Mouse (Mus musculus) kidney, postnatal 0 days (tissue): ENCODE data around the gene Hrh2. TPM values are rescaled to one million over a fixed set of nuclear protein-coding genes. Genes with fewer than 3 reads are reported as not detected.

Source experiments
- ATAC-seq: fragments of 200-750 bp; cut with Nextera tagmentation; replicated peaks from 2 replicates; pipeline ENCODE4 v1.8.0; 2017; ENCODE audit warnings: low read depth, moderate number of reproducible peaks, moderate TSS enrichment, moderate library complexity; ENCODE audit not compliant: low FRiP score
- DNase-seq: peaks from one replicate; pipeline ENCODE4 v3.0.0-alpha.2; 2016; ENCODE audit warnings: low spot score
- H3K27ac ChIP-seq: fragments of 300-500 bp; sonication (generic); 2 replicates; pipeline ENCODE4 v1.5.1; 2014; ENCODE audit warnings: mild to moderate bottlenecking
- H3K27me3 ChIP-seq: fragments of 300-500 bp; sonication (generic); 2 replicates; pipeline ENCODE4 v1.6.1; 2014; ENCODE audit warnings: low read length, mixed read lengths; ENCODE audit not compliant: insufficient read depth
- H3K36me3 ChIP-seq: fragments of 300-500 bp; sonication (generic); 2 replicates; pipeline ENCODE4 v1.6.1; 2014; ENCODE audit warnings: low read length, mixed read lengths; ENCODE audit not compliant: insufficient read depth
- H3K4me1 ChIP-seq: fragments of 300-500 bp; sonication (generic); replicated peaks from 2 replicates; pipeline ENCODE4 v1.6.1; 2014; ENCODE audit warnings: antibody characterized with exemption, low read length, mixed read lengths; ENCODE audit not compliant: insufficient read depth
- H3K4me2 ChIP-seq: fragments of 300-500 bp; sonication (generic); 2 replicates; pipeline ENCODE4 v1.6.1; 2014; ENCODE audit warnings: mild to moderate bottlenecking, low read length, moderate library complexity, mixed read lengths
- H3K4me3 ChIP-seq: fragments of 300-500 bp; sonication (generic); replicated peaks from 2 replicates; pipeline ENCODE4 v1.5.1; 2014; ENCODE audit warnings: low read depth, low read length
- H3K9ac ChIP-seq: fragments of 300-500 bp; sonication (generic); 2 replicates; pipeline ENCODE4 v1.6.1; 2014; ENCODE audit warnings: low read depth, low read length
- H3K9me3 ChIP-seq: fragments of 300-500 bp; sonication (generic); replicated peaks from 2 replicates; pipeline ENCODE4 v1.6.1; 2016; ENCODE audit warnings: low read length, inconsistent platforms, mixed read lengths
- CTCF ChIP-seq: IDR thresholded peaks from 2 replicates; pipeline ENCODE4 v1.5.1; 2016; ENCODE audit warnings: antibody characterized with exemption, low read depth, mild to moderate bottlenecking, moderate library complexity
- WGBS: fragments of 180-500 bp; shearing (Covaris S2); extraction: QIAGEN DNeasy Blood & Tissue Kit; methylation state at CpG from one replicate; pipeline ENCODE4 v1.1.7; 2014; 5-methylcytosine and 5-hydroxymethylcytosine counted together
- polyA plus RNA-seq: library from polyadenylated mRNA; unstranded; fragments of >200 nt; fragmentation: Nextera tagmentation; extraction: Ambion mirVana; gene quantifications from 2 replicates; pipeline ENCODE4 v1.2.1, GENCODE M21; 2015

Gene Hrh2
- polyA plus RNA-seq, 1 experiment from 2014 or later, result 0.05 TPM

DNA sequence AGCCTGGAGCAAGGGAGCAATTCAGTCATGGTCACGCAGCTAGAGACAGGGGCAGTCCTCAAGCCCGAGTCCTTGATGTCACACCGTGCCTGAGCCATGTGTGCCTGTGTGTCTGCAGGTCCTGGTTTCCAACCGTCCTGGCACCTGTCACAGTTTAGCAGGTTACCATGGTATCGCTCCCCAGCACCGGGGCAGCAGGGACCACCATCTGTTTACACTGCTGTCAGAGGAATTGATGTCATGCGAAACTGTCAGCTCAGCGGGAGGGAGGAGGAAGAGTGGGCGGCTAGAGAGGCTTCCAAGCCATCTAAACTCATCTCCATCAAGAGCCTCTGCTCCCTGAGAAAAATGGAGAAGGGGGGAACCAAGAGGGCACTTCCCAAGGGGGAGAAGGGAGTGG is 74.5 kb downstream of the Hrh2 start:
- no peak overlapping the region for H3K4me2 ChIP-seq
- H3K27me3 ChIP-seq, result no peaks in the 10 kb centered on the region
- TF ChIP-seq CTCF, result no peak
- H3K36me3 ChIP-seq, result no peaks in the 10 kb centered on the region
- H3K4me1 ChIP-seq, result no peaks in the 10 kb centered on the region
- H3K27ac ChIP-seq, result no peak overlapping the region
- H3K9ac ChIP-seq, result no peak overlapping the region
- H3K4me3 ChIP-seq, result no peak overlapping the region
- H3K9me3 ChIP-seq, result no peaks in the 10 kb centered on the region
- WGBS, result 34% methylated on average over 9 of the region's 9 CpGs
- DNase-seq (no peak), ATAC-seq (no peak)

DNA sequence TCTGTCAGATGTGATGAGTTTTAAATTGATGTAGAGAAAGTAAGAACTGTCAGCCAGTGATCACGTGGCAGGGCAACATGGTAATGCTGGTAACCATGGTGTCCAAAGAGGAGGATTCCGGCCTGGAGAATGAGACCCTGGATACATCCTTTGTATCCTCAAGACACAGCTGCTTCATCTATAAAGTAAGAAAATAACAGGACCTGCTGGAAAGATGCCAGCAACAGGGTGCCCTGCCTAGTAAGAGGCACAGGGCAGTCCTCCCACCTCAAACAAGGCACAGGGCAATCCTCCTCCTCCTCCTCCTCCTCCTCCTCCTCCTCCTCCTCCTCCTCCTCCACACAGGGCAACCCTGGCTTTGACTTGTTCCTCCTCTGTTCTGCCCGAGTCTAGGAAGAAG is 77.2 kb downstream of the Hrh2 start:
- no peaks in the 10 kb centered on the region for H3K36me3 ChIP-seq
- no peaks in the 10 kb centered on the region for H3K4me1 ChIP-seq
- H3K9me3 ChIP-seq, result no peaks in the 10 kb centered on the region
- H3K9ac ChIP-seq, result no peak overlapping the region
- no peak for TF ChIP-seq CTCF
- no peak for ATAC-seq
- no peak overlapping the region for H3K4me2 ChIP-seq
- no peak overlapping the region for H3K27ac ChIP-seq
- DNase-seq, result no peak
- H3K4me3 ChIP-seq, result no peak overlapping the region
- WGBS, result 55% methylated on average over 3 of the region's 3 CpGs
- no peaks in the 10 kb centered on the region for H3K27me3 ChIP-seq

DNA sequence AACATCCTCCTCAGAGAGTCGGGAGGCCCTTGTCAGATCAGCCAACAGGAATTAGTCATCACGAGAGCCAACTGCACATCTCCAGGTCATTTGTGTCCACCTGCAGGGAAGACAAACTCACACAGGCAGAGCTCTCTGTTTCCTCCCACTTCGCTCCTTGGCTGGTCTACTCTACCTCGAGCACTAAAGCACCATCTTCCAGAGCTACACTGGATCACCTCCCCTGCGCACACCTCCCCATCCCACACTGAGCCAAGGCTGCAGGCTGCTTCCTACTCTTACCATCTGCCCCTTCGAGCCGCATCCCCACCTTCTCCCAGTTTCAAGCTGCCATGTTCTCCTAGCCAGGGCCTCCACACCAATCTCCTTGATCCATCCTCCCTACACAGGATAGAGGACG is 77.7 kb downstream of the Hrh2 start:
- no peak for DNase-seq
- no peaks in the 10 kb centered on the region for H3K36me3 ChIP-seq
- no peaks in the 10 kb centered on the region for H3K4me1 ChIP-seq
- no peak overlapping the region for H3K27ac ChIP-seq
- no peak for TF ChIP-seq CTCF
- no peaks in the 10 kb centered on the region for H3K9me3 ChIP-seq
- ATAC-seq, result no peak
- H3K27me3 ChIP-seq, result no peaks in the 10 kb centered on the region
- H3K4me3 ChIP-seq, result no peak overlapping the region
- no peak overlapping the region for H3K9ac ChIP-seq
- H3K4me2 ChIP-seq, result no peak overlapping the region
- 63% methylated on average over 8 of the region's 8 CpGs for WGBS

DNA sequence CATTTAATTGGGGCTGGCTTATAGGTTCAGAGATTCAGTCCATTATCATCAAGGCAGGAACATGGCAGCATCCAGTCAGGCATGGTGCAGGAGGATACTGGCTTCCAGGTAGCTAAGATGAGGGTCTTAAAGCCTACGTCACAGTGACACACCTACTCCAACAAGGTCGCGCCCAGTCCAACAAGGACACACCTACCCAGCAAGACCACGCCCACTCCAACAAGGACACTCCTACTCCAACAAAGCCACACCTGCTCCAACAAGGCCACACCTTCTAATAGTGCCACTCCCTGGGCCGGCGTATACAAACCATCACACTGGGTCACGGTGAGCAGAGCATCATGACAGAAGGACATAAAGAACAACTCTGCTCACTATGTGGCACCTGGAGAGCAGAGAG is 80.1 kb downstream of the Hrh2 start:
- DNase-seq (no peak), ATAC-seq (no peak)
- Histone ChIP-seq H3K4me1 (no peaks in the 10 kb centered on the region), H3K9ac (no peak overlapping the region), H3K27me3 (no peaks in the 10 kb centered on the region), H3K4me3 (no peak overlapping the region), H3K36me3 (no peaks in the 10 kb centered on the region), H3K9me3 (no peaks in the 10 kb centered on the region), H3K4me2 (no peak overlapping the region), H3K27ac (no peak overlapping the region)
- 94% methylated on average over 7 of the region's 7 CpGs for WGBS
- TF ChIP-seq CTCF, result no peak

DNA sequence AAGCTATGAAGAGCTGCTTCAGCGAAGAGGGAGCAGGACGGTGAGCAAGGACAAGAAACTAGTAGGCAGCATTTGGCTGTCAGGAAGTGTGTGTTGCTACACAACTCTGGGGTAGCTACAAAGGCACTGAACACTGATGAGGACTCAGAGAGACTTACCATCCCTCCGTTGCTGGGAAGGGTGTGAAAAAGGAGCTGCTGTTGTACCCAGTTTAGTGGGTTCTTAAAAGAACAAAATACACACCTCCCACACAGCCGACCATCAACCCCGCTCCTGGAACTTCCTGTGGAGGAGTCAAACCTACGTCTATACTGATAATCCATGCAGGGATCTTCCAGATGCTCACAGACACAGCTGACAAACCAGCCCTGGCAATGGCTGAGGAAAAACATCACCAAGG is 85.5 kb downstream of the Hrh2 start:
- 65% methylated on average over 6 of the region's 6 CpGs for WGBS

DNA sequence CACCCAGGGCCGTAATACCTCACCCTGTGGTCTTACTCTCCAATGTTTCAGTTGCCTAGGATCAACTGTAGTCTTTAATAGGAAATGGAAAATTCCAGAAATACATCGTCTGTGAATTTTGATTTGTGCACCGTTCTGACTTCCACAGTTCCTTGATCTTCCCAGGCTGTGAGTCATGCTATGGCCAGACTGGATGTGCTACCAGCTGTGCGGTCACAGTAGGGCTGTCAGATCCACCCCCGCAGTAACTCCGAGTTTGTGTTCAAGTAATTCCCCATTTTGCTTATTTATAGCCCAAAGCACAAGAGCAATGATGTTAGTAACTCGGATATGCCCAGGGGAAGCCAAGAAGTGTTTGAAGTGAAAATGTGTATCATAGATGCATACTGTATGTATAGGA is 88.4 kb downstream of the Hrh2 start:
- no peak for TF ChIP-seq CTCF
- H3K9ac ChIP-seq, result no peak overlapping the region
- WGBS, result 50% methylated on average over 7 of the region's 7 CpGs
- no peak overlapping the region for H3K27ac ChIP-seq
- H3K9me3 ChIP-seq, result no peaks in the 10 kb centered on the region
- H3K4me3 ChIP-seq, result no peak overlapping the region
- H3K4me2 ChIP-seq, result no peak overlapping the region
- H3K27me3 ChIP-seq, result no peaks in the 10 kb centered on the region
- no peaks in the 10 kb centered on the region for H3K36me3 ChIP-seq
- DNase-seq (peak; percentile 86), ATAC-seq (no peak; the same call in 1 of the 2 replicates)
- H3K4me1 ChIP-seq, result no peaks in the 10 kb centered on the region; the same call in 1 of the 2 replicates

More for the DNA sequence above, 85.5 kb downstream of the Hrh2 start:
- ATAC-seq, result no peak
- no peak overlapping the region for H3K27ac ChIP-seq
- no peak for DNase-seq
- H3K4me2 ChIP-seq, result no peak overlapping the region
- no peaks in the 10 kb centered on the region for H3K36me3 ChIP-seq
- no peaks in the 10 kb centered on the region for H3K4me1 ChIP-seq
- no peak overlapping the region for H3K4me3 ChIP-seq
- no peak overlapping the region for H3K9ac ChIP-seq
- H3K9me3 ChIP-seq, result no peaks in the 10 kb centered on the region
- TF ChIP-seq CTCF, result no peak
- H3K27me3 ChIP-seq, result no peaks in the 10 kb centered on the region

DNA sequence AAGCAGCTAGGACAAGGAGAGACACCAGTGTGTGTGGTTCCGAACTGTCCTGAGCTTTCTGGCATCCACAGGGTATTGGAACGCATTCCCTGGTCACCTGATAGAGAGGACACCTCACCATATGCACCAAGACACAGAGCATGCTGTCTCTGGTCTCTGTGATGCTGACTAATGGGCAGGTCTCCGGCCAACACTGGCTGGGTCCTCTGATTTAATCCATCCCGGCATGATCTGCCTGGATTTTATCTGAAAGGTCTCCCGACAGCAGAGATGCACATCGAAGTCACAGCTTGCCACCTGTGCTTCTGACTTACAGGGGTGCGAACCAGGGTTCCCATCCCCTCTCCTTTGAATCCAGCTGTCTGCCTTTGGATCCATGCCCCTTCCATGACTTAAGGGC is 89.2 kb downstream of the Hrh2 start:
- no peaks in the 10 kb centered on the region for H3K27me3 ChIP-seq
- DNase-seq (no peak), ATAC-seq (no peak)
- WGBS, result 79% methylated on average over 7 of the region's 7 CpGs
- H3K36me3 ChIP-seq, result no peaks in the 10 kb centered on the region
- H3K4me2 ChIP-seq, result no peak overlapping the region
- no peak for TF ChIP-seq CTCF
- no peaks in the 10 kb centered on the region; the same call in 1 of the 2 replicates for H3K4me1 ChIP-seq
- H3K9ac ChIP-seq, result no peak overlapping the region
- H3K27ac ChIP-seq, result no peak overlapping the region
- no peak overlapping the region for H3K4me3 ChIP-seq
- no peaks in the 10 kb centered on the region for H3K9me3 ChIP-seq
